Mouse (Mus musculus) stomach, embryonic 14.5 days (tissue): ENCODE measurements around the gene Nr1h2. TPM values are rescaled to one million over a fixed set of nuclear protein-coding genes. Genes with fewer than 3 reads are reported as not detected.

Source experiments
- ATAC-seq: fragments of 200-750 bp; cut with Nextera tagmentation; 2 replicates; pipeline ENCODE4 v1.8.0; 2017; ENCODE audit warnings: low read depth, moderate TSS enrichment; ENCODE audit not compliant: insufficient number of reproducible peaks, insufficient read depth, low FRiP score
- H3K27ac ChIP-seq: fragments of 300-500 bp; sonication (generic); 2 replicates; pipeline ENCODE4 v1.5.1; 2014; ENCODE audit warnings: mild to moderate bottlenecking, low read length, moderate library complexity, mixed read lengths
- H3K27me3 ChIP-seq: fragments of 300-500 bp; sonication (generic); 2 replicates; pipeline ENCODE4 v1.6.1; 2014; ENCODE audit warnings: low read length, control low read depth, mixed read lengths; ENCODE audit not compliant: control insufficient read depth, insufficient read depth
- H3K36me3 ChIP-seq: fragments of 300-500 bp; sonication (generic); 2 replicates; pipeline ENCODE4 v1.6.1; 2014; ENCODE audit warnings: mild to moderate bottlenecking, control low read depth, low read length, moderate library complexity, mixed read lengths; ENCODE audit not compliant: control insufficient read depth, insufficient read depth
- H3K4me1 ChIP-seq: fragments of 300-500 bp; sonication (generic); 2 replicates; pipeline ENCODE4 v1.6.1; 2014; ENCODE audit warnings: low read length, control low read depth, mixed read lengths; ENCODE audit not compliant: control insufficient read depth, insufficient read depth
- H3K4me2 ChIP-seq: fragments of 300-500 bp; sonication (generic); replicated peaks from 2 replicates; pipeline ENCODE4 v1.6.1; 2014; ENCODE audit warnings: low read depth, low read length, control low read depth
- H3K4me3 ChIP-seq: fragments of 300-500 bp; sonication (generic); 2 replicates; pipeline ENCODE4 v1.5.1; 2014; ENCODE audit warnings: low read depth, low read length, control low read depth
- H3K9ac ChIP-seq: fragments of 300-500 bp; sonication (generic); replicated peaks from 2 replicates; pipeline ENCODE4 v1.6.1; 2014; ENCODE audit warnings: low read depth, mild to moderate bottlenecking, control low read depth, low read length, moderate library complexity, mixed read lengths
- H3K9me3 ChIP-seq: fragments of 300-500 bp; sonication (generic); 2 replicates; pipeline ENCODE4 v1.6.1; 2016; ENCODE audit warnings: low read depth, low read length, control low read depth; ENCODE audit not compliant: control insufficient read depth
- WGBS: fragments of 180-500 bp; shearing (Covaris S2); extraction: QIAGEN DNeasy Blood & Tissue Kit; methylation state at CpG from one replicate; pipeline ENCODE4 v1.1.7; 2014; 5-methylcytosine and 5-hydroxymethylcytosine counted together
- polyA plus RNA-seq: library from polyadenylated mRNA; unstranded; fragments of >200 nt; fragmentation: Nextera tagmentation; extraction: Ambion mirVana; gene quantifications from 2 replicates; pipeline ENCODE4 v1.2.1, GENCODE M21; 2014

Gene Nr1h2
- polyA plus RNA-seq, 1 experiment from 2014 or later, result 66.7 TPM

GRCm38 (mm10) chr7:44551301-44551700 is 2.5 kb downstream of the Nr1h2 start:
- Histone ChIP-seq H3K27me3 (no peaks in the 10 kb centered on the region), H3K9ac (no peak overlapping the region), H3K36me3 (peaks cover 27% of the 10 kb centered on the region), H3K4me2 (no peak overlapping the region), H3K27ac (no peak overlapping the region), H3K4me1 (peaks cover 16% of the 10 kb centered on the region), H3K4me3 (no peak overlapping the region), H3K9me3 (peaks cover 2% of the 10 kb centered on the region; the same call in 1 of the 2 replicates)
- ATAC-seq, result no peak
- WGBS, result 91% methylated on average over 21 of the region's 21 CpGs

DNA sequence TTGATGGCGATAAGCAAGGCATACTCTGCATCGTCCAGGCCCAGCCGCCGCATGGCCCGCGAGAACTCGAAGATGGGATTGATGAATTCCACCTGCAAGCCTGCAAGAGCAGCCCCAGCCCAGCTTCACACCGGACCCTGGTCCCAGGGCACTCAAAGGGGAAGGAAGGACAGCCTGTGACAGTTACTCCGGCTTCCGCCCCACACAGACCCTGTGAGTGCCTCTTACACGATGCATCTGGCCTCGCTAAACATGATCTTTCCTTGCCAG is 3.4 kb downstream of the Nr1h2 start:
- Histone ChIP-seq H3K36me3 (peaks cover 27% of the 10 kb centered on the region), H3K4me3 (no peak overlapping the region), H3K4me1 (peaks cover 16% of the 10 kb centered on the region), H3K4me2 (no peak overlapping the region), H3K9me3 (peaks cover 3% of the 10 kb centered on the region; the same call in 1 of the 2 replicates), H3K27ac (no peak overlapping the region), H3K27me3 (no peaks in the 10 kb centered on the region), H3K9ac (no peak overlapping the region)
- ATAC-seq, result no peak
- 94% methylated on average over 12 of the region's 12 CpGs for whole genome bisulfite sequencing

GRCm38 (mm10) chr7:44549621-44550408 is 3.9 kb downstream of the Nr1h2 start:
- H3K4me2 ChIP-seq, result no peak overlapping the region
- H3K27ac ChIP-seq, result no peak overlapping the region
- no peak overlapping the region for H3K4me3 ChIP-seq
- ATAC-seq, result no peak
- no peak overlapping the region for H3K9ac ChIP-seq
- peaks cover 3% of the 10 kb centered on the region; the same call in 1 of the 2 replicates for H3K9me3 ChIP-seq
- WGBS, result 94% methylated on average over 23 of the region's 23 CpGs
- no peaks in the 10 kb centered on the region for H3K27me3 ChIP-seq
- peaks cover 27% of the 10 kb centered on the region for H3K36me3 ChIP-seq
- H3K4me1 ChIP-seq, result peaks cover 16% of the 10 kb centered on the region

GRCm38 (mm10) chr7:44548497-44549087 is 5.2 kb downstream of the Nr1h2 start, which contains the start of gene Pold1:
TSS of gene Pold1 (minus strand) at chr7:44548849.
- Histone ChIP-seq H3K36me3 (peaks cover 27% of the 10 kb centered on the region), H3K4me3 (peak within 1 kb of the TSS; percentile 64), H3K9ac (peak within 1 kb of the TSS; percentile 63), H3K27ac (peak within 1 kb of the TSS; percentile 77), H3K9me3 (peaks cover 3% of the 10 kb centered on the region; the same call in 1 of the 2 replicates), H3K4me1 (peaks cover 16% of the 10 kb centered on the region), H3K27me3 (no peaks in the 10 kb centered on the region), H3K4me2 (peak within 1 kb of the TSS; percentile 87)
- ATAC-seq, result peak; percentile 95
- 0% methylated on average over 43 of the region's 43 CpGs for WGBS

DNA sequence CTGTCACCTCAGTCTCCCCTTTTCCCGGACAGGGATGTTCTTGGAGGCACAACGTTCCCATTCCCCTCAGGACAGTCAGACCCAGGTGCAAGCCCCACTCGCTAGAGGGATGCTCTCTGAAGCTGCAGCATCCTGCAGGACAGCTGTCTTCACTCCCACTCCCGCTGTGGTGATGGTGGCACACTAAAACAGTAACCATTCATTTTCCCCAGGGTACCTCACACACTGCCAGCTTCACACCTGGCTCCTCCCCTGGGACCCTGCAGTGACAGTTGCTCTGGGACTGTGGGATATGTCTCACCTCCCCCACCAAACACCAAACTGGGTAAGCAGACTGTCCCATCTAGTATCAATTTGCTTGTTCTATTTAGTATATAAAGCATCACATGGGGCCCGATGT is 6.0 kb downstream of the Nr1h2 start:
- Histone ChIP-seq H3K9me3 (peaks cover 3% of the 10 kb centered on the region; the same call in 1 of the 2 replicates), H3K4me1 (peaks cover 13% of the 10 kb centered on the region), H3K9ac (peak overlapping the region; percentile 63), H3K27me3 (no peaks in the 10 kb centered on the region), H3K27ac (no peak overlapping the region), H3K4me2 (peak overlapping the region; percentile 87), H3K36me3 (peaks cover 32% of the 10 kb centered on the region), H3K4me3 (peak overlapping the region; percentile 64)
- no peak for ATAC-seq
- WGBS, result 15% methylated on average over 5 of the region's 5 CpGs

DNA sequence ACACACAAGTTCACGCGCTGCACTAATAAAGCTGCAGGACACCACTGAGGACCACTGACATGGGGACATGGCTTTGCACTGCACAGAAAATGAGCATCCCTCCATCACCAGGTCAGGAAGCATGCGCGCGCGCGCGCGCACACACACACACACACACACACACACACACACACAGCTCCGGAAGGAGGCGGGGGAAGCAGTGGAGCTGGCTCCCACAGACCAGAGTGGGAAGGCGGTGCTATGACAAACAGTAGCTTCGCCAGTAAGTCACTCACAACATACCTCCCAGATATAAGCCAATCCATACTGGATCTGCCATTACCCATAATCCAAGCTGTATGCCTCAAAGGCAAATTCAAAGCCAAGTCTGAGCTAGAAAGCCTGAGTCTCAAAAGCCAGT is 6.7 kb downstream of the Nr1h2 start:
- no peak for ATAC-seq
- peaks cover 35% of the 10 kb centered on the region for H3K36me3 ChIP-seq
- no peaks in the 10 kb centered on the region for H3K27me3 ChIP-seq
- peaks cover 3% of the 10 kb centered on the region; the same call in 1 of the 2 replicates for H3K9me3 ChIP-seq
- H3K27ac ChIP-seq, result no peak overlapping the region
- H3K4me2 ChIP-seq, result peak overlapping the region; percentile 87; the same call in 1 of the 2 replicates
- 91% methylated on average over 13 of the region's 13 CpGs for WGBS
- peaks cover 12% of the 10 kb centered on the region for H3K4me1 ChIP-seq
- H3K9ac ChIP-seq, result 0 out of 2 replicates have a peak overlapping the region, but pooled peaks have one; percentile 63
- H3K4me3 ChIP-seq, result 0 out of 2 replicates have a peak overlapping the region, but pooled peaks have one; percentile 64

GRCm38 (mm10) chr7:44546274-44546673 is 7.5 kb downstream of the Nr1h2 start:
- Histone ChIP-seq H3K27ac (no peak overlapping the region), H3K4me1 (peaks cover 12% of the 10 kb centered on the region), H3K9ac (no peak overlapping the region), H3K27me3 (no peaks in the 10 kb centered on the region), H3K36me3 (peaks cover 32% of the 10 kb centered on the region), H3K4me2 (no peak overlapping the region), H3K4me3 (no peak overlapping the region), H3K9me3 (peaks cover 3% of the 10 kb centered on the region; the same call in 1 of the 2 replicates)
- WGBS, result 98% methylated on average over 3 of the region's 3 CpGs
- ATAC-seq, result no peak

DNA sequence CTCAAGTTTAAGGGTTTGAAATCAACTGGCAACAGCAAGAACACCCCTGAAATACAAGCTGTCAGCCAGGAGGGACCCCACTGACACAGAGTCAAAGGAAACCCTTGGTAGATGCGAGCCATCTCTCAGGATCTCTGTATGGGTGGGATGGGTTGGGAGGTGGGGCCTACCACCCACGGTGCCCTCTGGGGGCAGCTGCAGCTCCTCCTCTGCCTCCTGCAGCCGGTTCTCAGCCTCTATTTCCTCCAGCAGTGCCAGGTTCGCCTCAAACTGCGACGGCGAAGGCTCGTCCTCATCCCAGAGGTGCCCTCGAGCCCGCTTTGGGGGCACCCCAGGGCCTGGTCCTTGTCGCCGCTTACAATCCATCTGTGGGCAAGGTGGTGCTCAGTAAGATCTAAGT is 10.7 kb downstream of the Nr1h2 start:
- WGBS, result 81% methylated on average over 12 of the region's 12 CpGs
- H3K36me3 ChIP-seq, result peaks cover 36% of the 10 kb centered on the region
- no peak for ATAC-seq
- H3K9me3 ChIP-seq, result peaks cover 3% of the 10 kb centered on the region; the same call in 1 of the 2 replicates
- H3K27ac ChIP-seq, result no peak overlapping the region
- H3K9ac ChIP-seq, result no peak overlapping the region
- H3K4me2 ChIP-seq, result no peak overlapping the region
- no peak overlapping the region for H3K4me3 ChIP-seq
- H3K27me3 ChIP-seq, result no peaks in the 10 kb centered on the region
- peaks cover 12% of the 10 kb centered on the region for H3K4me1 ChIP-seq
